Mouse (Mus musculus) gastrocnemius, adult 8-10 months (tissue): ENCODE measurements around the gene Senp3. TPM values are rescaled to one million over a fixed set of nuclear protein-coding genes. Genes with fewer than 3 reads are reported as not detected.
"Not testable (repeated sequence)": the region's sequence is repeated elsewhere in the genome, so short reads cannot be mapped to it uniquely, and the experiment has no call there.

Experiments
- DNase-seq, 2 experiments: peaks; one replicate each; pipeline ENCODE4 v3.0.0; 2022; ENCODE audit warnings: low spot score in 2 of 2
- total RNA-seq, 4 experiments: library from RNA; stranded (reverse); gene quantifications; 2 replicates each; pipeline ENCODE4 v1.2.4; 2022

Senp3 gene
- total RNA-seq = 10 to 100 TPM; 25.7 to 29.4 (median 28.3) TPM

DNA sequence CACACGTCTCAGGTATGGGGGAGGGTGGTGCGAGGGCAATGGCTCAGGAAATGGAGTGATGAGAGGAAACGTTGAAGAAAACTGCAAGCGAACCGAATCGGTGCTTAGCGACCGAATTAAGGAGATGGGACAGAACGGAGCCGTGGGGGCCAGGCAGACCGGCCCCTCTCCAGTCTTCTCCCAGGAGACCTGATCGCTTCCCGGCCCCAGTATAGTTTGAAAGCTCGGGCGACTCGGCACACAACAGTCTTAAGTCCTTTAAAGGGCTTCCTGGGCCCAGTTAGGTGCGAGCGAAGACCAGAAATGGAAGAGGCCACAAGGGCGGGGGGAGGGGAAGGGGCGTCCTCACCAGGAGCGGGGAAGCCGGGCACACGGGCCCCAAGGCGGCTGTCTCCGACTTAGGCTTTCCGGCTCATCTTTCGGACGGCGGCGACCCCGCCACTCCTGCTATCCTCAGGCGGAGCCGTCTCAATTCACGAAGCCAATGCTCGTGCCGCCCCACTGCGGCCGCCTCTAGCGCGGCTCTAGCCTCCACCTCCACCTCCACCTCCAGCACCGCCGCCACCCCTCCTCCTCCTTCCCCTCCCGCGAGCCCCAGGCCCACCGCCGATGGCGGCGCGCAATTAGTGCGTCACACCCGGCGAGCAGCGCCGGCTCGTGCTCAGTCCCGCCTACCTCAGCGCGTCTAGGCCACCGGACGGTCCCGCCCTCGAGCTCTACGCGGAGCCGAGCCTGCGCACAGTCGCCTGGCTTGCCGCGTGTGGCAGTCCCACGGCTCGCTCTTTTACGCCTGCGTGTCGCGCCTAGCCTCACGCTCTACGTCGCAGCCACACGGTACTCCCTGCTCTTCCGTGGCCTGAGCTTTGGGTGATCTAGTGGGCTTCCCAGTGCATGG lies at the start of gene Senp3:
Senp3 (minus strand) TSS at position 771 of the 895 bp plus-strand sequence.
- peak; percentile 89 to 96 for DNase-seq

DNA sequence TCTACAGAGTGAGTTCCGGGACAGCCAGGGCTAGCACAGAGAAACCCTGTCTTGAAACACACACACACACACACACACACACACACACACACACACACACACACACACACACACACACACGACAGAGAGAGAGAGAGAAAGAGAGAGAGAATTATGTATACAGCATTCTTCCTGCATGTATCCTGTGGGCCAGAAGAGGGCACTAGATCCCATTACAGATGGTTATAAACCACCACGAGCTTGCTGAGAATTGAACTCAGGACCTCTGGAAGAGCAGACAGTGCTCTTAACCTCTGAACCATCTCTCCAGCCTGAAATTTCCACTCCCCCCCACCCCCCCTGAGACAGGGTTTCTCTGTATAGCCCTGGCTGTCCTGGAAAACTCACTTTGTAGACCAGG lies 49.5 kb upstream of the Senp3 start:
- DNase-seq = not testable (repeated sequence)

DNA sequence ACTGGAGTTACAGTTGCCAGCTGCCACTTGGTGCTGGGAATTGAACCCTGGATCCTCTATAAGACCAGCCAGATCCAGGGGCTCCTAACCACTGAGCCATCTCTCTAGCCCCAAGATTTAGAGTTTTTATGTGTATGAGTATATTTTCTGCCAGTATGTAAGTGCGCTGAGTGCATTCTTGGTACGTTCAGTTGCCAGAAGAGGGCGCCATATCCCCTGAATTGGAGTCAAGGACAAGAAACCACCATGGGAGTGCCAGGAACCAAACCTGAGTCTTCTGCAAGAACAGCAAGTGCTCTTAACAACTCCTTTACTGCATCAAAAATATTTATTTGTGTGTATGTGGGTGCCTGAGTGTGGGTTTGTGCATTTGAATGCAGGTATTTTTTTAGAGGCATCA lies 47.2 kb upstream of the Senp3 start:
- peak; percentile 40 to 43 for DNase-seq

DNA sequence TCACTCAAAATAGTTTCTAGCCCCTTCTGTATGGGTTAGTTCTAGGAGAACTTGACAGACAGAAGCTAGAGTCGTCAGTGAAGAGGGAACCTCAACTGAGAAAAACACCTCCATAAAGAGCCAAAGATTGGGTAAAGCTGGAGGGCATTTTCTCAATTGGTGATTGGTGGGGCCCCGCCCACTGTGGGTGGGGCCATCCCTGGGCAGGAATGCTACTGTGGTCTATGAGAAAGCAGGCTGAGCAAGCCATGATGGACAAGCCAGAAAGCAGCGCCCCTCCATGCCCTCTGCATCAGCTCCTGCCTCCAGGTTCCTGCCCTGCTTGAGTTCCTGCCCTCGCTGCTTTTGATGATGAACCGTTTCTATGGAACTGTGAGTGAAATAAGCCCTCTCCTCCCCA lies 44.1 kb upstream of the Senp3 start:
- no peak for DNase-seq

DNA sequence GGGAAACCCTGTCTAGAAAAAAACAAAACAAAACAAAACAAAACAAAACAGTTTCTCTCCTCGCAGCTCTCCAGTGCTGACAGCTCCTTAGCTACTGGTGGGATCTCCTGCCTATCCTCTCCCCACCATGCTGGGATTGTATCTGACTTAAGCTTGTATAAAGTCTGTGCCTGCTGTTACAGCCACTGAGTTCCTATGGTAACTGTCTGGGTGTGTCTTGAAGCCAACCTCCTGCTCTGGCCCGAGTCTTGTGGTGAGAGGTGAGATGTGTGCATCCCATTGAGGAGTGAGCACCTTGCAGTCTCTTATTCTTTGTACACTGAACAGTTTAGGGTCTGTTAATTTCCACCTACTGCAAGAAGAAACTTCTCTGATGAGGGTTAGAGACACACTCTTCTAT lies 41.2 kb upstream of the Senp3 start:
- DNase-seq = no peak

DNA sequence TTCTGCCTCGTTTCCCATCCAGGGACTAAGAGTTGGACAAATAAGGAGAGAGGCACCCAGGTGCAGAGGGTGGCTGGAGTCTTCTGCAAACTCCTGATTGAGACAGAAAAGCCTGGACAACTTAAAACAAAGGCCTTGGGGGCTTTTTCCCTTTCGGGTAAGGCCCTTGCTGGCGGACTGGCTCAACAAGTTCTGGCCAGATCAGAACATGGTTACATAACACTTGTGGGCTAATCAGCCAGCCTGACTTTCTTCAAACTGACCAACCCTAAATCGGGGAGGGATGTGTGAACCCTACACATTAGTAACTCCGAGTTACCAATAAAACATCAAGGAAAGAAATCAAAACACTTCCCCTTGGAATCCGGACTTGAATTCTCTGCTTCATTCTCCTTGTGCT lies 39.0 kb upstream of the Senp3 start:
- DNase-seq = no peak

DNA sequence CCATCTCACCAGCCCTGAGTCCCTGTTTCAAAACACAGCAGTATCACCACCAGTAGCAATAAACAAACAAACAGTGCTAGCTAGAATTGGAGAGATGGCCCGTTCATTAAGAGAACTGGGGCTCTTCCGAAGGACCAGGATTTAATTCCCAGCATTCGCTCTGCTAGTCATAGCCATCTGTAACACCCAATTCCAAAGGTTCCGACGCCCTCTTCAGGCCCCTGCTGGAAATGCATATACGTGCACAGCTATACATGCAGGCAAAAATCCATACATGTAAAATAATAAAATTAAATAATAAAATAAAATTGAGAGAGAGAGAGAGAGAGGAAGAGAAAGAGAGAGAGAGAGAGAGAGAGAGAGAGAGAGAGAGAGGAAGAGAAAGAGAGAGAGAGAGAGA lies 37.5 kb upstream of the Senp3 start:
- no peak for DNase-seq

DNA sequence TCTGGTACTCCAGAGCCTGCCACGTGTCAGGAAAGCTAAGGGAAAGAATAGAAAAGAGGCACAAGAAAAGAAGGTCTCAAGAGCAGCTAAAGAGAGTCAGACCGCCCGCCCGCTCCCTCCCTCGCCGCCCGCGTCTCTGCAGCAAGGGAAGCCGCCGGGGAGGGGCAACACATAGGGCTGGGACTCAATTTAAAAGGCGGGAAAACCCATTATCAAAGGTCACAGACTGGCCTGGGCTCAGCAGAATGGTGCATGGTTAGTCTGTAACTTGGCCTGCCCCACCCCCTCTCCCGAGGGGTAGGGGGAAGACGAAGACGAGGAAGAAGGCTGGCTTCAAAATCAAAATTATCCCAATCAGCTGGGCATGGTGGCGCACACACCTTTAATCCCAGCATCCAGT lies 36.8 kb upstream of the Senp3 start:
- no peak for DNase-seq

DNA sequence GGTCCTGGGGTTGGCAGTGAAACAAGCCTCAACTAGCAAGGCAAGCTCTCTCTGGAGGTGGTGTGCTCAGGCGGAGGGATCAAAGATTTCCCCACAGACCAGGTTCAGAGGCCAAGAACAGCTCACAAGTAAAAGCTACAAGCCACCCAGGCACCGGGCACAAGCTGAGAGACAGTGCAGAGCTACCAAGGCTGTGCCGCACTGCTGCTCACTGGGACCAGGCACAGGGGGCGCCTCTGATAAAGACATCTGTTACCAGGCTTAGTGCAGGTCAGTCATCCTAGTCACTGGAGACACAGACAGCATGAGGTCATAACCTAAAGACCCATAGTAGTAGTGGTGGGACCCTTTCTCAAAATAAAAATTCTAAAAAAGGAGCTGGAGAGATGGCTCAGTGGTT lies 35.1 kb upstream of the Senp3 start:
- no peak for DNase-seq

DNA sequence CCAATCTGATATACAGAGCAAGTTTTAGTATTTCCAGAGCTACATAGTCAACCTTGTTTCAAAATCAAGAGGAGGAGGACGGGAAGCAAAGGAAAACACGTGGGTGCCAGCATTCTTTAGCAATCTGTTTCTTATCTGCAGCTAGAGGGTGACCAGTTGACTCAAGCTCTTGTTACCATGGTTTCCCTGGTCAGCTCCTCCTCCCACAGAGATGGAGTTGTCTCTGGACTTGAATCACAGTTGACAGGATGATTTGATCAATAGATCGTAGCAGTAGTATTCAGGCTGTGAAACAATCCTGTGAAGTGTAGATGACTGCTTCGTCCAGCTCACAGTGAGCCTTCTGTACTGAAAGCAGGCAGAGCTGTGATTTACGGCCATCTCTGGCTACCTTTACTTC lies 34.0 kb upstream of the Senp3 start:
- DNase-seq = no peak

DNA sequence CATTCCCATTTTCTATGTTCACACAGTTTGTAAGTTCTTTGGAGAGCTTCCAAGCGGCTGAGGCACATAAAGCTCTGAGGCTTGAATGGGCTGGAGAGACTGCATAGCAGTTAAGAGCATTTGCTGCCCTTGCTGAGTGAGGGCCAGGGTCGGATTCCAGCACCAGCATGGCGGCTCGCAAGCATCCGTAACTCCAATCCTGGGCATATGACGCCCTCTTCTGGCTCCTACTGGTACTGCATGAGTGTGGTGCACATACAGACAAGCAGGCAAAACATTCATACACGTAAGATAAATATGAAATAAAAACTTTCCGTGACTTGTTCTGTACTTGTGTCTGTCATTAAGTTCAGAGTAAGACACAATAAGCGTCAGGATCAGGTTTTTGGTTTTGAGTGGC lies 33.6 kb upstream of the Senp3 start:
- DNase-seq = no peak

DNA sequence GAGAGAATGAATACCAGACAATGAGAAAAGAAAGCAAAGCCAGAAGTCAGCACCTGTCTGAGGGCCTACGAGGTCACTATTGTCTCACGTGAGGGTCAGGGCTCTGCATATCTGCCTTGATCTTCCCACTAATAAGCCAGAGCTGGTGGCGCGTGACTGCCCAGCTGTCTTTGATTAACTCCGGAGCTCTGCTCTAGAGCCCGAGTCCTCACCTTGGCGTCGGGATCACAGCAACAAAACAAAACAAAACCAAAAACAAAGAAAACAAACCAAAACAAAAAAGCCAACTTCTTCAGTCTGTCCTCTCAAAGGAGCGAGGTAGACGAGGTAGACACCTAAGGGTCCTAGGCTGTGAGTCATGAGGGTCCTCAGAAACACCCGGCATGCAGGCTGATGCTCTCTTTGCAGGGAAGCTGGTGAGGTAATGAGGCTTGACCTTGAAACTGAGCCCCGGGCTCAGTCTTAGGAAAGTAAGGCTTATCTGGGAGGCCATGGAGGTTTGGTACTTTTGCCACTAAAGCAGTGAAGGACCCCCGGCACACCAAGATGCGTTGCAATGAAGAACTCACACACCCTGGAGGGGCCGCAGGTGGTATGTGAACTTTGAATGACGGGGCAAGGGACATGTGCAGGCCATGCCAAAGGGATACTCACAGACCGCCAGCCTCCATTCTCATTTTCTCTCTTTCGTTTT lies 32.9 kb upstream of the Senp3 start:
- no peak for DNase-seq

DNA sequence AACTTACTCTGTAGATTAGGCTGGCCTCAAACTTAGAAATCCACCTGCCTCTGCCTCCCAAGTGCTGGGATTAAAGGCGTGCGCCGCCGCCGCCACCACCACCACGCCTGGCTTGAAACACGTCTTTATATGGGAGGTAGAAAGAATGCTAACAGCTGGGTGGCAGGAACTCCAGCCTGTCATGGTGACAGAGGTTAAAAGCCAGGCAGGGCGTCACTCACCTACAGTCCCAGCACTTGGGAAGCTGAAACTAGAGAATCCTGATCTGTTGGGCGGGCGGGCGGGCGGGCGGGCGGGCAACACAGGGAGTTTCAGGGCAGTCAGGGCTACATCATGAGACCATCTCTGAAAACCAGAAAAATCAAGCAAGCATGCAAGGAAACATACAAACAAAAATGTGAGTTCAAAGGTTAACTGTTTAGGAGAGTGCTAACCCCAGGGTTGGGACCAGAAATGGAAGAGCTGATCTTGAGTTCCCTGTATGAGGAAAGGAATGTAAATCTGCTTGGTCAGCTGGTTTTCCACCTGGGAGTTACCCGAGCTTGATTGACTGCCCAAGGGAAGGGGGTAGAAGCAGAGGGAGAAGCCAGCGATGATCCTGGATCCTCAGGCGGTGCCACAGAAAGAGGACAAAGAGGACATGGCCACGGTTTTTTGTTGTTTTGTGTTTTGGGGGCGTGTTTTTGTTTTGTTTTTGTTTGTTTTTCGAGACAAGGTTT lies 31.2 kb upstream of the Senp3 start:
- DNase-seq = no peak

DNA sequence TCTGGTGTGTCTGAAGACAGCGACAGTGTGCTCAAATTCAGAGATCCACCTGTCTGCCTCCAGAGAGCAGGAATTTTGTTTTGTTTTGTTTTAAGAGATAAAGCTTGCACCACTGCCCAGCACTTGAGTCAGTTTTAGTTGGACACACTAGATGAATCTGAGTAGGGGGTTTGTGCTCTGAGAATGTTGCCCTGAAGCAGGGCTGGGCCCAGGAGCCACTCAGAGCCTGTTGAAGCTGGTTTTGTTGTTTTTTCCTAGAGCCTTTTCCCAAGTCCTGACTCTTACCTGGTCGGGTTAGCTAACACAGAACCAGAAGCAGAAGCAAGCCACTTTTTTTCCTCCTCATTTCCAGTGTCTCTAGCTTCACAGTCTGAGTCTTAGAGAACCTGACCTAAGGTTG lies 29.2 kb upstream of the Senp3 start:
- no peak for DNase-seq

DNA sequence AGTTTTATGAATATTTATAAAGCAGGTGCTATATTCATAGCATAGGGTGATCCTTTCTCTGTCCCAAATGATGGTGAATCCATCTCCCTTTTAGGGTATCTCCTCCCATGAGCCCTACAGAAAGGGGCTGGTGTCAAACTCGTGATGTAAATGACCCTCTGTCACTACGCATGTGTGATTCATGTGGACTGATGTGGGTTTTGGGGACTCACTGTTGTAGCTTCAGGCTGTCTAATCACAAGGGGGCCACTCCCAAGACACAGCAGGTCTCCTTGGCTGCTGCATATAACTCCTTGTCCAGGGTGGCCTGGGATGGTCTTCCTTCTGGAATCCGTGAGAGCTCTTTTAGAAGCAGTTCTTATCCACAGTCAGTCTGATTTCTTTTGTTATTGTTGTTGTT lies 28.6 kb upstream of the Senp3 start:
- DNase-seq = no peak

DNA sequence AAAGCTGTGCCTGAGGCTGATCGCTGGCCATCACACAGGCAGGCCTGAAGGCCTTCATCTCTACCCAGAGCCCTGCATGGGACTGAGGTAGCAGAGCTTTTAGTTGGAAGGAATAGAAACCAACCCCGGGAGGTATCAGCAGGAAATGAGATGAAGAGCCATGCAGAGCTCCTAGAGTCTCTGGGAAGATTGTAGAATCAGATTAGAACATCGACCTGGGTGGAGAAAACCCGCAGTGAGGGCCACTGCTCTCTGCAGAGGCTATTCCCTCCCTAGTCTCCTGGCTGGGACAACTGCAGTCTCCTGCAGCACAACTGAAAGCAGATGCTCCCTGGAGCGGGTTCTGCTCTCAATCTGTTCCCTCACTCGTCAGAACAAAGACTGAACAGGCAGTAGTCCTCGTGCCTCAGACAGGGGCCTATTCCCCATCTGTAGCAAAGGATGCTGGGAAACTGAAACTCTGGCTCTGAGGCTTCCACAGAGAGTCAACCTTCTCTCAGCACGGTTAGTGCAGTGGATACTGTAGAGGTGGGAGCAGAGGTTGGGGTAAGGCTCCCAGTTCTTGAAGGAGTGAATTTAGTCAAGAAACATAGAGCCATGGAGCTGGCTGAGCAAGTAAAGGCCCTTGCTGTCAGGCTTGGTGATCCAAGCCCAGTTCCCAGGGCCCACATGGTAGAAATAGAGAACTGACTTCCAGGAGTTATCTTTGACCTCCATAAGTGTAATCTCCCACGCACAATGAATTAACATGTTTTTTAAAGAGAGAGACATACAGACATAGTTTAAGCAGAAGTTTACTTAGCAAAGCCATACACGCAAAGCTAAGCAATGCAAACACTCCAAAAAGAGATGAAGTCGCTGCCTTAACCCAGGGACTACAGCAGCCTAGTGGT lies 27.9 kb upstream of the Senp3 start:
- no peak for DNase-seq

DNA sequence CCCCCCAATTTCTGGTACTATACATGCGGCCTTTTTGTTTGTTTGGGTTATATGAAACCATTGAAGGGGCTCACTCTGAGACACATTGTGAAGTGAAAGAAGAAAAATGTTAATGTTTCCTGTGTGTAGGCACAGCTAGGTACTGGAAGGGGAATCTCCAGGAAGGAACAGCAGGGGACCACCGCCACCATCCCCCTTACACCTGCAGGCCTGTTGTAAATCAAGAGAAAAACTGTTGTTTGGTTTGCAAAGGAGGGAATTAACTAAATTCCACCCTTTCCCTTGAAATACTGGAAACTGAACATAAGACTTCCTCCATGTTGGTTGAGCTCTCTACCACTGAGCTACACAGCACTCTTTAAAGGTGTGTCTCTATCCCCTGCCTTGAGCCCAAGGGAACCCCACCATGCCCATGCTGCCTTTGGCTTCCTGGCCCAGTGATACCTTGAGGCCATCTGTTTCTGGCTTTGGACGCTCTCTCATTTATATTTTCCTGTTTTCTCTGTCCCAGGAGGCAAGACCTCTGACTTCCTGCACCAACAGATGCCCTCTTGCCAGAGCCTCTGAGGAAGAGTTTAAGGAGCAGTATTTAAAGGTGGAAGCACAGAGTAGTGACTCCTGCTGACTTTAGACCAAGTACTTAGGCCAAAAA lies 26.9 kb upstream of the Senp3 start:
- no peak for DNase-seq

DNA sequence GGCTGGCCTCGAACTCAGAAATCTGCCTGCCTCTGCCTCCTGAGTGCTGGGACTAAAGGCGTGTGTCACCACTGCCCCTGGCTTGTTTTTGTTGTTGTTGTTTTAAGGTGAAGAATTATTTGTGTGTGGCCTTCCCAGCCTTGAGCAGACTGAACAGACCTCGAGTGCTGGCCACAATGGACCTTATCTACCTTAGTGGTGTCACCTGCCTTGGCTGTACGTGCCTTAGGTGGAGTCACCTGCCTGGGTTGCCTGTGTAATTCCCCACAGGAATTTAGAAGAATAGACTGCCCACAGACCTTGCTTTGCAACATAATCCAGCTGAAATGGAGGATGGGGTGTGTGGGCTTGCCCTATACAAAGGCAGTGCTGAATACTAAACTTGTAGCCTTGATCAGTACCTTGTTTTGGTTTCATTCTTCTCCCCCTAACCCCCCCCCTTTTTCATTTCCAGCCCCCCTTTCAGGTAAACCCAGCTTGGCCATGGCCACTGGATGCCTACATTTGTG lies 26.0 kb upstream of the Senp3 start:
- no peak for DNase-seq

DNA sequence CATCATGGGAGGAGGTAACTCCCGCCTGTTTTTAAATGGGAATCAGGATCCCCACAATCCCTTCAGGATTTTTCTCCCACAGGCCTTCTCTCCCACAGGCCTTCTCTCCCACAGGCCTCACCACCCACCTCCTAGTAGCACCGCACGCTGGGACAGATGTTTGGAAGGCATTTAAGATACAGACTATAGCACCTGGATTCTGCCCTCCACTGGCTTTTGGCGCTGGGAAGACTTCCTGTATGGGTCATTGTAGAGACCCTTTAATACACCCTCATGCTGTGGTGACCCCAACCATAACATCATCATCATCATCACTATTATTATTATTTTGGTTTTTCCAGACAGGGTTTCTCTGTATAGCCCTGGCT lies 25.6 kb upstream of the Senp3 start:
- no peak for DNase-seq

DNA sequence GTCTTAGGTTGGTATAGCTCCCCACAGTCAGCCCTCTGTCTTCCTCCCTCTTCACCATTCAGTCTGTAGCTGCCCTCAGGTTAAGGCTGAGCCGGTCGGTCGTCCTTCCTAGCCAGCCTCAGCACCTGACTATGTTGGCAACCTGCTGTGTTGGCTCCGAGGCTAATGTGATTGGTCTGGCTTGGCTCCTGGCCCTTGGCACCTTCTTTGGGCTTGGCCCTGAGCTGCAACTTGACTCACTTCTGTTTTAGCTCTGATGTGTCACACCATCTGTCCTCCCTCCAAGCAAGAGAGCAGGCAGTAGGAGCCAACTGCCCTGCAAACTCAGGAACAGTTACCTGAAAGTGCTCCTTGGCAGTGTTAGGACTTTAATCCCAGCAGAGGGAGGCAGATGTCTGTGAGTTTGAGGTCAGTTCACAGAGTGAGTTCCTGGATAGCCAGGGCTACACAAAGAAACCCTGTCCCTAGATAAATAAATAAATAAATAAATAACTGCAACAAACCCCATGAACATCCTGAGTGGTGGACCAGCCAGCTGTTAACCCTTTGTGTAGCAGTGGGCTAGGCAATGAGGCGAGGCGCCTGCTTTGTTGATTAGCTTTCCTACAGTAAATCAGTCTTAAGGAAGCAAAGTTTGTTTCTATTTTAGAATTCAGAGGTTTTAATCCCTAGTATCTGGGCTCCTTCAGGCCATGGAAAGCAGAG lies 25.0 kb upstream of the Senp3 start:
- DNase-seq = peak; percentile 85 to 93
